Mouse (Mus musculus): ENCODE measurements around the gene Gbp2.

DNA sequence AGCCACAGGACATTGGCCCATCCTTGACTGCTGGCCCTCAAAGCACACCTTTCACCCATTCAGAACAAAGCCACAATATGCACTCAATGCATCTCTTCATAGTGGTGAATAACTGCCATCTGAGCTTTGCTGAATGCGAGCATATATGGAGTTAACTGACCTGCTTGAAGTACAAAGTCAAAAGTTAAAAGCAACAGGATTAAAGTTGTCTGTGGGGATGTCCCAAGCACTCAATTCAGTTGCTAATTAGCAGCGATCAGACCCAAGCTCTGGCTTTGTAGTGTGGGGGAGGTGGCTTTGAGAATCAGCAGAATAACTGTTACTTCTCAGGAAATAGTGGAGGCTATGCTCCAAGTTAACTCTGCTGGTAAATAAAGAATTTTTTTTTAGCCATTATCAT, 29.8 kb downstream of the Gbp2 start:
- TF ChIP-seq CTCF (IDR thresholded peaks at IDR 0.05; ENCODE audit: extremely low read depth, insufficient read length, insufficient replicate concordance, low read depth, low read length) (no peak), POLR2A (IDR thresholded peaks at IDR 0.05; ENCODE audit: low read depth, low read length) (no peak)

All from small intestine, adult 2 months (tissue).